Mouse (Mus musculus) midbrain, embryonic 14.5 days (tissue): ENCODE measurements at regions not wholly inside any gene's neighbourhood (a gene's known extent, or its start where the extent isn't known, plus 50 kb on each side); places are given as distances from the start of the nearest gene placed in this dataset.
A peak's percentile ranks its signal among the peaks of the same experiment; 100 is the strongest.

Experiments used
- ATAC-seq: fragments of 200-750 bp; cut with Nextera tagmentation; 2 replicates; pipeline ENCODE4 v1.8.0; 2017; ENCODE audit warnings: moderate number of reproducible peaks, moderate library complexity; ENCODE audit not compliant: low FRiP score, low TSS enrichment
- DNase-seq: peaks from one replicate; pipeline ENCODE4 v3.0.0-alpha.2; 2015
- H3K27ac ChIP-seq: fragments of 300-500 bp; sonication (generic); replicated peaks from 2 replicates; pipeline ENCODE4 v1.5.1; 2014; ENCODE audit warnings: mild to moderate bottlenecking, low read depth, low read length, moderate library complexity
- H3K27me3 ChIP-seq: fragments of 300-500 bp; sonication (generic); 2 replicates; pipeline ENCODE4 v1.6.1; 2014; ENCODE audit warnings: low read length, control low read depth, mixed read lengths; ENCODE audit not compliant: control insufficient read depth, insufficient read depth
- H3K36me3 ChIP-seq: fragments of 300-500 bp; sonication (generic); 2 replicates; pipeline ENCODE4 v1.6.1; 2014; ENCODE audit warnings: low read length, control low read depth; ENCODE audit not compliant: control insufficient read depth, insufficient read depth
- H3K4me1 ChIP-seq: fragments of 300-500 bp; sonication (generic); 2 replicates; pipeline ENCODE4 v1.6.1; 2014; ENCODE audit warnings: mild to moderate bottlenecking, antibody characterized with exemption, low read length, control low read depth; ENCODE audit not compliant: control insufficient read depth, insufficient read depth
- H3K4me2 ChIP-seq: fragments of 300-500 bp; sonication (generic); 2 replicates; pipeline ENCODE4 v1.6.1; 2014; ENCODE audit warnings: mild to moderate bottlenecking, low read length, moderate library complexity
- H3K4me3 ChIP-seq: fragments of 300-500 bp; sonication (generic); replicated peaks from 2 replicates; pipeline ENCODE4 v1.5.1; 2014; ENCODE audit warnings: low read depth, low read length
- H3K9ac ChIP-seq: fragments of 300-500 bp; sonication (generic); replicated peaks from 2 replicates; pipeline ENCODE4 v1.6.1; 2014; ENCODE audit warnings: mild to moderate bottlenecking, low read length, moderate library complexity
- H3K9me3 ChIP-seq: fragments of 300-500 bp; sonication (generic); 2 replicates; pipeline ENCODE4 v1.6.1; 2016; ENCODE audit warnings: low read length, control low read depth, mixed read lengths; ENCODE audit not compliant: control insufficient read depth
- WGBS: fragments of 180-500 bp; shearing (Covaris S2); extraction: QIAGEN DNeasy Blood & Tissue Kit; methylation state at CpG from one replicate; pipeline ENCODE4 v1.1.7; 2014; 5-methylcytosine and 5-hydroxymethylcytosine counted together

DNA sequence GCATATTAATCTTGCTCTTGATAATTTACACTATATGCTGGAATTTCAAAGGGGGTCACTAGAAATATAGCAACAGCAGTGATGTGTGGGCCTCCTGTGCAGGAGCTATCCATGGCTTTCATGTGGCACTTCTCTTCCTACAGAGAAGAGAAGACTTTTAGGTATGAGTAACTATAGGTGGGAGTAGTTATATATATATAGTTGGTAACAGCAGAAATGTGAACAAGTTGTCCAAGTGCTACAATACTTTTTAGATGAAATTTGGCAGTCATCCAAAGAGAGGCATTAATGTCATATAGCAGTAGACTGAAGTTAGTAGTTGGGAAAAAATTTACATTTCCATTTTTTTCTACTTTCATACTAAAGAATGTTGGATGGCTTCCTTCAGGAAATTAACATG is 593.4 kb upstream of the Slc39a10 start:
- no peaks in the 10 kb centered on the region for H3K4me1 ChIP-seq
- no peak overlapping the region for H3K9ac ChIP-seq
- H3K27ac ChIP-seq, result no peak overlapping the region
- no peak for ATAC-seq
- H3K36me3 ChIP-seq, result no peaks in the 10 kb centered on the region
- H3K9me3 ChIP-seq, result no peaks in the 10 kb centered on the region
- no peak overlapping the region for H3K4me2 ChIP-seq
- DNase-seq, result no peak
- H3K4me3 ChIP-seq, result no peak overlapping the region
- no peaks in the 10 kb centered on the region for H3K27me3 ChIP-seq

DNA sequence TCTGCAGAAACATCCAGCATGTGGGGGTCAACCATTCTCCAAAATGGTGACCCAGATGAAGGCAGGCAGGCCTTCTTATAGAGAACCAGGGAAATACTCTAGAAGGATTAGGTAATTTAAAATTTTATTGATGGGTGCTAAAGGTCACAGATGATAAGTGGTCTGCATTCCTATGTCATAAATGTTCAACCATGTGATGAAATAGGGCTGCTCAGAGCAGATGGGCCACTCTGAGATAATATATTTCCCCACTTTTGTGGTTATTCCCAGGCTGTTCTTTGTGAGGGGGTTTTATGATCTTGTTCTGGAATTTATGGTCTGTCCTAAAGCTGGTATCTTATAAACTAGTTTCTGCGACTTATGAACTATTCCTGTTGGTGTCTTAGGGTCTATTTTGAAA is 586.4 kb upstream of the Slc39a10 start:
- WGBS, result 91% methylated on average over 1 of the region's 1 CpGs
- ATAC-seq (no peak), DNase-seq (no peak)
- no peaks in the 10 kb centered on the region for H3K27me3 ChIP-seq
- no peaks in the 10 kb centered on the region for H3K4me1 ChIP-seq
- no peaks in the 10 kb centered on the region for H3K36me3 ChIP-seq
- H3K4me2 ChIP-seq, result no peak overlapping the region
- no peak overlapping the region for H3K9ac ChIP-seq
- no peaks in the 10 kb centered on the region for H3K9me3 ChIP-seq
- H3K27ac ChIP-seq, result no peak overlapping the region
- H3K4me3 ChIP-seq, result no peak overlapping the region

DNA sequence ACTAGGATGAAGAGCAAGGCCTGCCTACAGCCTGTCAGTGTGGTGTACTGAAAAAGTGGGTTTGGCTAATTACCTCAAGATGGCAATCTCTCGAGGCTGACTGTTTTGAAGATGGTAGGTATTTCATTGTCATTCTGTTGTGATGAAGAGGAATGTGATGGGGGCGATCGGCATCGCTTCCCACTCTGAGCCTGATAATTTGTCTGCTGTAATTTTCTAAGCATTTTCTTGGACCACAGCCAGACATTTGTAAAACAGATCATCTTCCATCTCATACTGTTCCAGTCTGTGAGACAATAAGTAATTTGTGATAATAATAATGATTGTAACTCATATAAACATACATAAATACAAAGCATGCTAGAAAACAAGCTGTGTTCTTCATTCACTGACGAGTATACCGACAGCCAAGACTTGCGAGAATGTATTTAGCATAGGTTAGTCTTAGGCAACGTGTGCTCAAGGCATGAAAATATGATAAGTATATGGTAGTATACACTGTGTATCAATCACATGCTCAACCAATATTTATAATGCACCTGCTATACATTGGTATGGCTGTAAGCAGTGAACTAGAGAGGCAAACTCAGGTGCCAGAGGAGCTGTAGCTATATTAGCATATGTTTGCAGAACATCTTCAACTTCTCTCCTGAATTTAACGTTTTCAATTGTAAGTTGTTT is 574.1 kb upstream of the Slc39a10 start:
- Histone ChIP-seq H3K27me3 (no peaks in the 10 kb centered on the region), H3K9ac (no peak overlapping the region), H3K27ac (no peak overlapping the region), H3K4me1 (no peaks in the 10 kb centered on the region), H3K4me3 (no peak overlapping the region), H3K9me3 (no peaks in the 10 kb centered on the region), H3K4me2 (no peak overlapping the region), H3K36me3 (no peaks in the 10 kb centered on the region)
- no peak for ATAC-seq
- WGBS, result 86% methylated on average over 9 of the region's 9 CpGs
- DNase-seq, result no peak

DNA sequence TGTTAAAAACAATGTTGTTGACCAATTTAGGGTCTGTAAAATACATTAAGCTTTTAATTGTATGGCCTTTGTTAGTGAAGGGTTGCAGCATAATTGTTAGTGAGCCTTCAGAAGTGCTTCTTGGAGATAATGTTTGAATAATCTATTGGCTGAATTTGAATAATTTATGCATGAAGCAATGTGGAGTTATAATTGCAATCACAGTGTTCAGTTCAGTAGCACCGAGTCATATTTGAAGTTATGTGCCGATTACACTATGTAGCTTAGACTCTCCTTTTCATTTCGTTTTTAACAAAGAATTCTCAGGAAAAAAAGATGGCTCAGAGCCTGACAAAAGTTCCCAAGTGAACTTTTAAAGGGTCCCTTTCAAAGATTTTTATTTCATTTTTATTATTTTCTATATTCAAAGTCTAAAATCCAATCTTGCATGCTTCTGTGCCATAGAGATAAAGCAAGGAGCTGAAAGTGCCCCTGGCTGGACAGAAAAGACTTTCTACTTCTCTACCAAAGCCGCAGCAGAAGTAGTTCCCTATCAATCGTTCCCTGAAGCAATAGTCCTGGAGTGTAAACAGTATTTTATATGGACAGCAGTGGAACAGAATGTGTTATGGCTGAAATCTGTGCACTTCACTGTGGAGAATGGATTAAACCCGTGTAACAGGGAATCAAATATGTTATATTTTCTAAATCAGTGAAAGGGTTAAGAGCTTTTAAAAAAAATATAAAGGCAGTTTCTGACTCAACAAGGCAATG is 556.3 kb upstream of the Slc39a10 start:
- no peaks in the 10 kb centered on the region for H3K36me3 ChIP-seq
- WGBS, result 44% methylated on average over 6 of the region's 6 CpGs
- peak overlapping the region; percentile 49; the same call in 1 of the 2 replicates for H3K27ac ChIP-seq
- H3K9ac ChIP-seq, result no peak overlapping the region
- no peaks in the 10 kb centered on the region for H3K27me3 ChIP-seq
- ATAC-seq, result peak; percentile 58
- H3K4me1 ChIP-seq, result peaks cover 5% of the 10 kb centered on the region
- DNase-seq, result peak; percentile 68
- no peak overlapping the region for H3K4me3 ChIP-seq
- no peak overlapping the region for H3K4me2 ChIP-seq
- no peaks in the 10 kb centered on the region for H3K9me3 ChIP-seq

DNA sequence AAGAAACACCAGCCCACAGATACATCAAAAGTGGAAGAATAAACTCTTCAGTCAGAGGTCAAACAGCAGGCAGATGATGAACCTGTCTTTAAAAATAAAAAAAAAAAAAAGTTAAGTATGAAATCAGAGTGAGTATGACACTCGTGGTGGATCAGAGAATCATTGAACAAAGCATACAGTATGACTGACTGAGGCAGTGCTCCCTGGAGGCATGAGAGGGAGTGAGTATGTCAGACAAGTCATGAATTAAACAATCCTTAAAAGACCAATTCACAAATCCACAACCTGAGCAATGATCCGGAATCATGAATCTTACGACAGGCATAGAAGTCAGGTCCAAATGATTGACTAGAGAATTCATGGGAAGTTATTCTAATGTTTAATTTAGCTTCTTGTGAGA is 555.4 kb upstream of the Slc39a10 start:
- Histone ChIP-seq H3K27me3 (no peaks in the 10 kb centered on the region), H3K27ac (peak overlapping the region; percentile 15; the same call in 1 of the 2 replicates), H3K9me3 (no peaks in the 10 kb centered on the region), H3K4me3 (no peak overlapping the region), H3K9ac (no peak overlapping the region), H3K36me3 (no peaks in the 10 kb centered on the region), H3K4me2 (no peak overlapping the region), H3K4me1 (peaks cover 5% of the 10 kb centered on the region)
- 27% methylated on average over 3 of the region's 3 CpGs for WGBS
- DNase-seq (peak; percentile 67), ATAC-seq (peak; percentile 79)

GRCm38 (mm10) chr1:47446021-47446420 is 553.4 kb upstream of the Slc39a10 start:
- no peaks in the 10 kb centered on the region for H3K9me3 ChIP-seq
- WGBS, result 51% methylated on average over 6 of the region's 6 CpGs
- no peak for ATAC-seq
- H3K4me2 ChIP-seq, result no peak overlapping the region
- H3K27ac ChIP-seq, result no peak overlapping the region
- no peak for DNase-seq
- no peaks in the 10 kb centered on the region for H3K27me3 ChIP-seq
- no peak overlapping the region for H3K9ac ChIP-seq
- no peaks in the 10 kb centered on the region for H3K36me3 ChIP-seq
- peaks cover 5% of the 10 kb centered on the region for H3K4me1 ChIP-seq
- no peak overlapping the region for H3K4me3 ChIP-seq

GRCm38 (mm10) chr1:47432829-47433228 is 540.2 kb upstream of the Slc39a10 start:
- H3K36me3 ChIP-seq, result no peaks in the 10 kb centered on the region
- ATAC-seq (no peak), DNase-seq (no peak)
- no peak overlapping the region for H3K4me3 ChIP-seq
- no peak overlapping the region for H3K4me2 ChIP-seq
- H3K9ac ChIP-seq, result no peak overlapping the region
- no peaks in the 10 kb centered on the region for H3K9me3 ChIP-seq
- WGBS, result 82% methylated on average over 1 of the region's 1 CpGs
- no peaks in the 10 kb centered on the region for H3K4me1 ChIP-seq
- no peak overlapping the region for H3K27ac ChIP-seq
- H3K27me3 ChIP-seq, result no peaks in the 10 kb centered on the region

DNA sequence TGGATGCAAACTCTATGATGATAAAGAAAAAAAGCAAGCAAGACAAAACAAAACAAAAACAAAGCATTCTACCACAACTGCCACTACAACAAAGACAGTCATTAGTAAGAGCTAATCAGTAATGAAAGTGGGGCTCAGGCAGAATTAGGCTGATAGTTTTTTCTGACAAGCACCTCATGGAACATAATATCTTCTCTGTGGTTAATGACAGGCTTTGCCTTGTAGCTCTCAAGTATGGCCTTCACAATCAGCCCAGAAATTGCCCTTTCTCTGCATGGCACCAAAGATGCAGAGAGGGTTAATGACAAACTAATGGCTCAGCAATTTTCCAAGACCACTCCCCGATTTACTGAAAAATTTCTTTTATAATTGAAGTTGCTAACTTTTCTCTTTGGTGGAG is 512.5 kb upstream of the Slc39a10 start:
- H3K27ac ChIP-seq, result no peak overlapping the region
- no peak for DNase-seq
- WGBS, result 82% methylated on average over 1 of the region's 1 CpGs

GRCm38 (mm10) chr1:47386579-47386978 is 493.9 kb upstream of the Slc39a10 start:
- Histone ChIP-seq H3K9ac (no peak overlapping the region), H3K4me2 (no peak overlapping the region), H3K9me3 (no peaks in the 10 kb centered on the region), H3K27me3 (no peaks in the 10 kb centered on the region), H3K4me3 (no peak overlapping the region), H3K36me3 (no peaks in the 10 kb centered on the region), H3K4me1 (no peaks in the 10 kb centered on the region), H3K27ac (no peak overlapping the region)
- peak; percentile 49 for DNase-seq
- no peak for ATAC-seq

More for the DNA sequence above, 512.5 kb upstream of the Slc39a10 start:
- H3K36me3 ChIP-seq, result no peaks in the 10 kb centered on the region
- no peak overlapping the region for H3K4me2 ChIP-seq
- no peaks in the 10 kb centered on the region for H3K27me3 ChIP-seq
- H3K4me1 ChIP-seq, result no peaks in the 10 kb centered on the region
- H3K4me3 ChIP-seq, result no peak overlapping the region
- ATAC-seq, result no peak
- H3K9me3 ChIP-seq, result no peaks in the 10 kb centered on the region
- H3K9ac ChIP-seq, result no peak overlapping the region
